Mouse (Mus musculus) heart, adult 9 months (tissue): ENCODE measurements around the gene Thap11.
"Not testable (repeated sequence)": the region's sequence is repeated elsewhere in the genome, so short reads cannot be mapped to it uniquely, and the experiment has no call there.

Experiments used
- DNase-seq, 2 experiments: peaks; one replicate each; pipeline ENCODE4 v3.0.0; 2022; ENCODE audit warnings: low spot score in 2 of 2

Gene Thap11

GRCm38 (mm10) chr8:105854715-105855216 lies at the start of gene Thap11:
Thap11 (plus strand) TSS chr8:105855132.
- DNase-seq = peak; percentile 88 to 94

DNA sequence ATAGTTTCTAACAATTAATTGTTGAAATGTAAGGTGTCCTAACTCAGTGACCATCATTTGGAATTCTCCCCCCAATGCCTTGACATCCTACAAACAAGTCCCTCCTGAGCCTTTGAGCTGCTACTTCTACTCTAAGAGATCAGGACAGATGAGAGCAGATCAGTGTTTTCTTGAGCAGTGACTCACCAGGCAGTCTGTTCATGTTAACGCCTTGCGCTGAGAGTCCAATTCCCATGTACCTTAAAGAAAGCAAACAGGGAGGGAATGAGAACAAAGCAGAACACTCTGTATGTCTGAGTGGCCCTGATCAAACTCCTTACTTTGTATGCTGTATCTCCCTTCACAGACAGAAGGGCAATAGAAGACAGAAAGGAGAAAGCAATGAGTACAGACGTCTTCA lies 49.6 kb upstream of the Thap11 start:
- no peak for DNase-seq

DNA sequence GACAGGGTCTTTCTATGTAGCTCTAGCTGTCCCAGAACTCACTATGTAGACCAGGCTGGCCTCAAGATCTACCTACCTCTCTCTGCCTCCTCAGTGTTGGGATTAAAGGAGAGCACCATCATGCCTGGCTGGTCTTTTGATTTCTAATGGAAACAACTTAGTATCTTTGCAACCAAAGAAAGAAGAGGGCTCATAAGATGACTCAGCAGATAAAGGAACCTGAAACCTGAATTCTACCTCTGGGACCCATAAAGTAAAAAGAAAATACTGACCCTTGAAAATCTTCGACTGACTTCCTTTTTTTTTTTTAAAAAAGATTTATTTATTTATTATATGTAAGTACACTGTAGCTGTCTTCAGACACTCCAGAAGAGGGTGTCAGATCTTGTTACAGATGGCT lies 49.0 kb upstream of the Thap11 start:
- DNase-seq = no peak

DNA sequence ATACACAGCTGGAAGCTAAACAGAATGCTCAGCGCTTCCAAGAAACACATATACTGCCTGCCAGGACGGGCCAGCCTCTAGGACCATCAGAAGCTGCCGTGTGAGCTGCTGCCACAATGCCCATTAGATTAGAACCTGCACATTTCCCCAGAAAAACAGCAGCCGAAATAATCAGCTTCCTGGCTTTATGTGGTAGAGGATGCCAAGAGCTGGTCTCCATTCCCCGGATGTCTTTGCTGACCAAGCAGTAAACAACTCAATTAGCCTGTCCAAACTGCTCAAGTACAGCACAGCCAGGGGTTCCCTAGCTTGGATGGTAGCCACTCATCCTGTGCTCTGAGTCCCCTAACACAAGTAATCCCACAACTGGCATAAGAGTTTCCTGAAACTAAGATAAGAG lies 47.2 kb upstream of the Thap11 start:
- DNase-seq = no peak

GRCm38 (mm10) chr8:105808480-105808879 lies 46.5 kb upstream of the Thap11 start:
- no peak for DNase-seq

DNA sequence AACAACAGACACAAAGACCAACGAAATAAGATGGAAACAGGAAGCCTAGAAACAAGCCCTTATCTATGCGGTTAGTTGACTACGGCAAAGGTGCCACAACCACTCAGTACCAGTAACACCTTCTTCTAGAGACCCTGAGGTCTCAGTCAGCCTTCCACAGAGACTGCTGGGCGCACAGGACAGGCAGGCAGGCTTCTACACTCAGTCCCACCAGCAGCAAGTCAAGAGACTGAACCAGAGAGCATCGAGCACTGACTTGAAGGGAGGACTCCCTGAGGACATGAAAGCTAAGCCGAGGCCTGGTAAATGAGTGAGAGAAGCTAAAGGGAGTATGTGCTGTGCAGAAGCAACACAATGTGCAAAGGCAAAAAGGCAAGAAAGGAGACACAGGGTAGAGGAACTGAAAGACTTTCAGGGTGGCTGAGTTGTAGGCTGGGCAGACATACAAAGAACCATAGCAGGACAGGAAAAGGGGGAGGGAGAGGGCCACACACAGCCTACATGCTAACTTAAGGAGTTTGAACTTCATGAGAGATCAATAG lies 44.6 kb upstream of the Thap11 start:
- DNase-seq = no peak

GRCm38 (mm10) chr8:105811061-105811460 lies 43.9 kb upstream of the Thap11 start:
- no peak for DNase-seq

DNA sequence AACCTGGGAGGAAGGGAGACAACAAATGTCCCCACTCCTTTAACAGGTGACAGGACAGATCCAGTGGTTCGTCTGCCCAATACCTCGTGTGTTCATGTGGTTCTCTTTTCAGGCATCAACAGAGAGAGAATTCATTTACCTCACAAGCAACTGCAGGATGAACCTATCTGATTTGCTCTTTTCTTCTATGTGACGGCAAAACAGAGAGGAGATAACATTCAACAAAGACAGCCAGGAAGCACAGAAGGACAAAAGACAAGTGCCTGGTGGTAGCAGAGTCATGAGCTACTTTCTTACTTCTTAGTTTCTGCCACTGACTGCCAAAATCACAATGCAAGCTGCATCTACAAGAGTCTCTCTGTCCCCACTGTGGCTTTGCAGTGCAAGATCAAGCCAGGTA lies 43.4 kb upstream of the Thap11 start:
- DNase-seq = no peak

- no peak for DNase-seq
These were observed 42.4 kb upstream of the Thap11 start for GRCm38 (mm10) chr8:105812511-105812910.

- no peak for DNase-seq
These were observed 41.7 kb upstream of the Thap11 start for GRCm38 (mm10) chr8:105813241-105813640.

DNA sequence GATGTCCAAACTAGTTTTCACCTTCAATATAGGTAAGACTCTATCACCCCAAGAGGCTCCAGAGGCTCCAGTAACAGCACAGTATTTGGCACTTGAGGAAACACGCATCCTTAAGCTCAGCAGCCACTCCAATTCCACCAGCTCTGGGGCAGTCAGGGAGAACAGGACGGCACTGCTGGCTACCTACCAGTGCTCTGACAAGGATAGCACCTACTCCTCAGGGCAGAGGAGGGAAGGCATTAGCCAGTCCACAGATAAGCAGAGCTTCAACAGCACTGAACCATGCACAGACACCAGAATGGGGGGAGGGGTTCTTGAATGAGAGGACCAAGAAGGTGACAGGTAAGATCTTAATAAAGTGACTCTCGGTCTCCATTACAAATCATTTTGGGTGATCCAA lies 35.3 kb upstream of the Thap11 start:
- DNase-seq = no peak

- DNase-seq = peak; percentile 38 to 45
These were observed 34.0 kb upstream of the Thap11 start for GRCm38 (mm10) chr8:105820925-105821324.

DNA sequence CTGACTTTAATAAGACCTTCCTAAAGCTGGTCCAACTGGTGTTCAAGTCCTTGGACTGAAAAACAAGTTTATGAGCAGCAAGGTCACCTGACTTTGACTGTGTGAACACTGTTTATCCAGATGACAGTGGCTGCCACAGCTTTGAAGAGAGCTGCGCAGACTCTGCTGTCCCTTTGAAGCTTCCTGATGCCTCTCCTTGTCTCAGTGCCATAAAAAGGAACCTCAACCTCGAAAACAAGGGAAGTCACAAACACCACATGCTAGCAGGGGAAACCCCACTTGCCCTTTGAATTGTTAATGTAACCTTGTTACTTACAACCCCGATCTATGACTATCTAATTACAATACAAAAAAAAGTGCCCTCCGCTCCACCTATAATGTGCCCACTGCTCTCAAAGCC lies 29.4 kb upstream of the Thap11 start:
- no peak for DNase-seq

- no peak for DNase-seq
These were observed 28.6 kb upstream of the Thap11 start for GRCm38 (mm10) chr8:105826379-105826778.

GRCm38 (mm10) chr8:105826861-105827848 lies 27.8 kb upstream of the Thap11 start, which contains the start of the genes Ranbp10 and Tsnaxip1:
Ranbp10 (minus strand) TSS chr8:105827350.
Tsnaxip1 (plus strand) TSS chr8:105827731.
- DNase-seq = peak; percentile 99

DNA sequence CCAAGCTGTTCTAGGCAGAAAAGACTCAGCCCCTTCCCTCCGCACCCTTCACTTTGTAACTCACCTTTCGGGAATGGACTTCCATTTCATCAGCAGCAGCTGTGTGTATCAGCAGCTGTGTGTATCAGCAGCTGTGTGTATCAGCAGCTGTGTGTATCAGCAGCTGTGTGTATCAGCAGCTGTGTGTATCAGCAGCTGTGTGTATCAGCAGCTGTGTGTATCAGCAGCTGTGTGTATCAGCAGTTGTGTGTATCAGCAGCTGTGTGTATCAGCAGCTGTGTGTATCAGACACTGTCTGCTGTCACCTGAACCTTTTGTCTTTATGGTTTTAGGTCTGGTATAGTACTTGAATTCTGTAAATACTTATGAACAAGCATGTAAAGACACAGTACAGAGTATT lies 21.2 kb upstream of the Thap11 start:
- not testable (repeated sequence) for DNase-seq

- DNase-seq = peak in 1 of 2 experiments; percentile 70
These were observed 19.6 kb upstream of the Thap11 start for GRCm38 (mm10) chr8:105835318-105835717.

- no peak for DNase-seq
These were observed 17.9 kb upstream of the Thap11 start for GRCm38 (mm10) chr8:105836991-105837390.

- no peak for DNase-seq
These were observed 15.7 kb upstream of the Thap11 start for GRCm38 (mm10) chr8:105839209-105839608.

DNA sequence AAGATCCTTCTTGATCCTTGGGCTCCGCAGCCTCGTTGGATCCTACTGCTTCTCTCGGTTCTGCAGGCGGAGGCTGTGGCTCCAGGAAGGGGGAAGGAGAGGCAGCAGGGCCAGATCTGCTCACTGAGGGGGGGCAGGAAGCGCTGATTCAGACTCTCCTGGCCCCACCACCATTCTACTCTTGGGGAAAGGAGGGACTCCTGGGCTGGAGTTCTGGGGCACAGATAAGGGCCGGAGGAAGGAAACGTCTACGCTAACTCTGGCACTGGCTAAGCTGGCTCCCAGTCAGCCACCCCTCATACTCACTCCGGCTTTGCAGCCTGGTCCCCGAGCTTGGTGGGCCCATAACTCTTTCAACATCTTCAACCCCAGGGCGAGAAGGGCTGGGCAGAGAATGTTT lies 8.3 kb upstream of the Thap11 start:
- DNase-seq = no peak

DNA sequence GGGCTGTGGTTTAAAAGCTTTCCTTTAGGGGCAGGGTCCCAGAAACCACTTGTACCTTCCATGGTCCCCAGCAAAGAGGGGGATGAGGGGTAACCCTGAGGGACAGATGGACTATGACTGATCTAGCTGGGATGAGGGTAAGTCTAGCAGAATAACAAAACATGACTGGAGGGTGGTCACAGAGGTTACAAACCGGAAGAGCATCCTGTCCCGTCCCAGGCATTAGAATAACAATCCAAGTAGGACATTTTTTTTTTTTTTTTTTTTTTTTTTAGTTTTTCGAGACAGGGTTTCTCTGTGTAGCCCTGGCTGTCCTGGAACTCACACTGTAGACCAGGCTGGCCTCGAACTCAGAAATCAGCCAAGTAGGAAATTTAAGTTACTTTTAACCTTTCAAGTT lies 4.9 kb upstream of the Thap11 start:
- DNase-seq = no peak

DNA sequence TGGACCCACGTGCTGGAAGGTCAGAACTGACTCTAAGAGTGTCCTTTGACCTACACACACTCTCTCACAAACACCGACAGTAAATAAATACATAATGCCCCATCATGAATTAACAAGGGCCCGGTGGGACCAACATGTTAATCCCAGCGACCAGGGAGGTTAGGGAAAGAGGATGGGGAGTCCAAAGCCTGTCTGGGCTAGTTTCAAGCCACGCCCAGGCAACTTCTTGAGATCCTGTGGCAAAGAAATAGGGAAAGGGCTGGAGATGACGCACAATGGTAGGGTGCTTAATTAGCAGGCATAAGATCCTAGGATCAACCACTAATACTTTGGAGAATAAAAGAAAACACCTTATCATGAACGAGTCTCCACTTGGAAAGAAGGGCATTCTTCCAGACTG lies 4.3 kb upstream of the Thap11 start:
- no peak for DNase-seq

- peak; percentile 84 to 89 for DNase-seq
These were observed 3.2 kb upstream of the Thap11 start for GRCm38 (mm10) chr8:105851651-105852143.
